ENCODE assay signal across 20 mouse cellular contexts in the genomic region with DNA sequence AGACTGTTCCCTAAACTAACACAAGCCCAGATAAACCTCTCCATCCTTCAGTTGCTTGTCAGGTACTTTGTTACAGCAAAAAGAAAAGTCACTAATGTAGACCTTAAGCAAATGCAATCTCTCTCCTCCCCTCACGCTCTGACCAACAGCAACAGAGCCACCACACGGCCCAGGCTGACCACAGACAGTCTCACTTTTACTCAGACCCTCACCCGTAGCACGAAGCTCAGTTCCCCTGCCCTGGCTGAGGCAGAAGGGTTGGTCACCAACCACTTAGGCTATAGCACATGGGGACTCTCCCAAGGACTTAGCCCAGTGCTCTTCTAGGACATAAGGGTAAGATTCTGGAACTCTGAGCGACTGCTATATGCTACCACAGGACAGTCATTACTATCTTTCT. TPM values are rescaled to one million over a fixed set of nuclear protein-coding genes. Genes with fewer than 3 reads are reported as not detected.
"Had no signal": no experiment of that assay in that cellular context is flagged by ENCODE, and none has a peak within 500 bp of the region (broad histone marks: within the 10 kb centered on the region; RNA-seq: fewer than 3 reads in every experiment).

No protein-coding gene starts in this region.

- H3K4me2 ChIP-seq: lung, embryonic 14.5 days; midbrain, embryonic 12.5 days; neural tube, embryonic 13.5 days; neural tube, embryonic 15.5 days had no signal

- ATAC-seq: midbrain, embryonic 16.5 days had no signal

- H3K4me1 ChIP-seq: midbrain, embryonic 10.5 days; midbrain, embryonic 12.5 days; neural tube, embryonic 13.5 days; neural tube, embryonic 15.5 days had no signal

- H3K4me3 ChIP-seq: midbrain, embryonic 10.5 days; midbrain, embryonic 12.5 days; myocyte; neural tube, embryonic 13.5 days; neural tube, embryonic 15.5 days had no signal

- H3K9me3 ChIP-seq: midbrain, embryonic 10.5 days; midbrain, embryonic 12.5 days; neural tube, embryonic 13.5 days; neural tube, embryonic 15.5 days had no signal

- H3K27me3 ChIP-seq: midbrain, embryonic 12.5 days; neural tube, embryonic 13.5 days; neural tube, embryonic 15.5 days had no signal

- H3K27ac ChIP-seq: midbrain, embryonic 10.5 days; midbrain, embryonic 12.5 days; neural tube, embryonic 13.5 days; neural tube, embryonic 15.5 days had no signal

- H3K9ac ChIP-seq: lung, embryonic 14.5 days; midbrain, embryonic 12.5 days; neural tube, embryonic 13.5 days; neural tube, embryonic 15.5 days had no signal

- DNase-seq: lung, postnatal 10 days; lung, postnatal 4 days; midbrain, embryonic 14.5 days; retina, postnatal 1 day; right cerebral cortex, adult 18-20 months; right cerebral cortex, postnatal 25 days; right cerebral cortex, postnatal 4 days; spleen, adult 18-20 months; thymus, adult 18-20 months; thymus, postnatal 14 days; thymus, postnatal 36 days had no signal

RNA-seq across cellular contexts. Expression of a gene that starts 27.7 kb away (rescaled TPM):
- total RNA-seq: megakaryocyte, adult 5-6 weeks; megakaryocyte-erythroid progenitor cell, adult 5-6 weeks had no signal
